In the genomic region with DNA sequence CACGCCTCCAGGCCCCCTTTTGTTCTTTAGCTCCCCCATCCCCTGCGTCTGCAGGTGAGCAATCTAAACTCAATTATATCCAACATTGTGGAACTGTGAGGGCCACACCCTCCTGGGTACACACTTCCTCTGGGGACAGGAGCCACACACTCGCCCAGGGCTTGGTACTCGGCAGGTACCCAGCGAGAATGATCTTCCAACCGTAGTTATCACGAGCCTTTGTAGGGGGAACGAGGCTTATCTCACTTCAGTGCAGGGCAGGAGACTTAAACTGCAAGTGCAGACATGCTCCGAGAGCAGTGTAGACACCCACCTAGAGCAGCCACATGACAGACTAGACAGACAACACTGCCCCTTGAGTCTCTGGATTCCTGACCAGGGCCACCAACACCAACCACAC, we compare ENCODE assay signal across 31 mouse cellular contexts.
DNase-seq lines count a peak whose midpoint lies in the region; ATAC-seq and TF ChIP-seq lines count a peak whose summit lies in the region.
"Had no signal": no experiment of that assay in that cellular context is flagged by ENCODE, and none has a peak within 500 bp of the region (broad histone marks: within the 10 kb centered on the region; RNA-seq: fewer than 3 reads in every experiment).

No protein-coding gene starts in this region.

- peaks cover 27% of the 10 kb centered on the region for H3K36me3 ChIP-seq in hindbrain, embryonic 10.5 days
- H3K36me3 ChIP-seq in hindbrain, embryonic 16.5 days (ENCODE audit: control insufficient read depth, insufficient read depth, low read length), result no peaks in the 10 kb centered on the region
- H3K36me3 ChIP-seq in MEL (ENCODE audit: control insufficient read depth in 1 of 2, insufficient read depth in 2 of 2, low read length in 2 of 2), result peaks cover 0 to 7% of the 10 kb centered on the region in 2 experiments; a peak in 1 of 4 replicates
- H3K36me3 ChIP-seq in intestine, postnatal 0 days (ENCODE audit: control insufficient read depth, insufficient read depth), result no peaks in the 10 kb centered on the region; the same call in 1 of the 2 replicates
- no peaks in the 10 kb centered on the region for H3K36me3 ChIP-seq in stomach, embryonic 16.5 days (ENCODE audit: control insufficient read depth, insufficient read depth, low read length)
- H3K36me3 ChIP-seq: embryonic facial prominence, embryonic 12.5 days; heart, embryonic 10.5 days; heart, embryonic 15.5 days; limb, embryonic 13.5 days had no signal

- no peaks in the 10 kb centered on the region for H3K9me3 ChIP-seq in hindbrain, embryonic 10.5 days
- no peaks in the 10 kb centered on the region for H3K9me3 ChIP-seq in hindbrain, embryonic 16.5 days (ENCODE audit: control insufficient read depth, low read length)
- H3K9me3 ChIP-seq in MEL (replicated peaks; ENCODE audit: insufficient read depth, low read length), result no peaks in the 10 kb centered on the region
- no peaks in the 10 kb centered on the region for H3K9me3 ChIP-seq in intestine, postnatal 0 days (ENCODE audit: control insufficient read depth)
- H3K9me3 ChIP-seq in stomach, embryonic 16.5 days (replicated peaks; ENCODE audit: control insufficient read depth, low read length), result no peaks in the 10 kb centered on the region
- H3K9me3 ChIP-seq: embryonic facial prominence, embryonic 12.5 days; heart, embryonic 10.5 days; heart, embryonic 15.5 days; hindbrain, embryonic 13.5 days; limb, embryonic 13.5 days; neural tube, embryonic 12.5 days had no signal

- H3K27me3 ChIP-seq in hindbrain, embryonic 10.5 days (ENCODE audit: insufficient read depth, poor library complexity, severe bottlenecking), result no peaks in the 10 kb centered on the region
- no peaks in the 10 kb centered on the region for H3K27me3 ChIP-seq in hindbrain, embryonic 16.5 days (replicated peaks; ENCODE audit: control insufficient read depth, insufficient read depth, low read length)
- H3K27me3 ChIP-seq in MEL (ENCODE audit: control insufficient read depth in 1 of 2, insufficient read depth in 2 of 2, low read length in 2 of 2), result no peaks in the 10 kb centered on the region
- no peaks in the 10 kb centered on the region for H3K27me3 ChIP-seq in intestine, postnatal 0 days (replicated peaks; ENCODE audit: control insufficient read depth, insufficient read depth, low read length)
- no peaks in the 10 kb centered on the region for H3K27me3 ChIP-seq in stomach, embryonic 16.5 days (ENCODE audit: control insufficient read depth, insufficient read depth, low read length)
- H3K27me3 ChIP-seq: embryonic facial prominence, embryonic 12.5 days; hindbrain, embryonic 13.5 days; limb, embryonic 13.5 days; neural tube, embryonic 12.5 days had no signal

- no peak overlapping the region for H3K4me2 ChIP-seq in hindbrain, embryonic 16.5 days (ENCODE audit: low read length)
- H3K4me2 ChIP-seq in intestine, postnatal 0 days (replicated peaks; ENCODE audit: low read depth), result no peak overlapping the region; the same call in 1 of the 2 replicates
- H3K4me2 ChIP-seq in stomach, embryonic 16.5 days (ENCODE audit: low read depth, low read length), result no peak overlapping the region
- H3K4me2 ChIP-seq: embryonic facial prominence, embryonic 12.5 days; heart, embryonic 15.5 days; hindbrain, embryonic 13.5 days; limb, embryonic 13.5 days; liver, embryonic 11.5 days; midbrain, embryonic 11.5 days; neural tube, embryonic 12.5 days had no signal

- peak in 1 of 2 experiments; percentile 58; a peak in 2 of 4 replicates for TF ChIP-seq EP300 in MEL (IDR thresholded peaks at IDR 0.05; ENCODE audit: low read depth in 1 of 2, low read length in 2 of 2)

- peak overlapping the region; percentile 19; the same call in 1 of the 2 replicates for H3K27ac ChIP-seq in hindbrain, embryonic 10.5 days
- no peak overlapping the region for H3K27ac ChIP-seq in hindbrain, embryonic 16.5 days (ENCODE audit: low read depth, low read length)
- H3K27ac ChIP-seq in MEL (ENCODE audit: control insufficient read depth, low read depth, low read length), result no peak overlapping the region
- H3K27ac ChIP-seq in intestine, postnatal 0 days (ENCODE audit: low read depth, low read length), result no peak overlapping the region
- peak overlapping the region; percentile 67 for H3K27ac ChIP-seq in stomach, embryonic 16.5 days (ENCODE audit: low read length)
- H3K27ac ChIP-seq: embryonic facial prominence, embryonic 12.5 days; heart, embryonic 10.5 days; heart, embryonic 15.5 days; hindbrain, embryonic 13.5 days; limb, embryonic 13.5 days; macrophage; neural tube, embryonic 12.5 days had no signal

- no peak for DNase-seq in hindbrain, embryonic 10.5 days (ENCODE audit: low spot score)
- DNase-seq in MEL (ENCODE audit: low read depth, low spot score), result peak; percentile 47
- DNase-seq in left cerebral cortex, adult 11 months (ENCODE audit: low spot score), result no peak
- no peak for DNase-seq in lung, postnatal 10 days
- DNase-seq in heart, postnatal 10 days, result no peak
- DNase-seq: adrenal gland, postnatal 36 days; cerebellum, adult 18-20 months; cerebellum, postnatal 14 days; gastrocnemius, postnatal 14 days; heart, adult 11 months; heart, postnatal 36 days; kidney, adult 2 months; layer of hippocampus, postnatal 36 days; lung, adult 18-20 months; thymus, adult 2 months; thymus, postnatal 36 days had no signal

- TF ChIP-seq POLR2A in MEL (IDR thresholded peaks at IDR 0.05; ENCODE audit: control insufficient read depth in 1 of 2, insufficient read depth in 1 of 2, low read depth in 1 of 2, low read length in 2 of 2, poor library complexity in 1 of 2), result no peak

- no peak for TF ChIP-seq CTCF in MEL (IDR thresholded peaks at IDR 0.05 in 2 of 3, conservative IDR thresholded peaks at IDR 0.05 in 1 of 3; ENCODE audit: control insufficient read depth in 1 of 3, insufficient read depth in 1 of 3, low read depth in 2 of 3, low read length in 3 of 3, poor library complexity in 1 of 3, severe bottlenecking in 1 of 3)
- no peak for TF ChIP-seq CTCF in intestine, postnatal 0 days (IDR thresholded peaks at IDR 0.05; ENCODE audit: low read depth)

- no peak for ATAC-seq in hindbrain, embryonic 16.5 days
- peak; percentile 23; the same call in 1 of the 2 replicates for ATAC-seq in intestine, postnatal 0 days
- peak; percentile 63 for ATAC-seq in stomach, embryonic 16.5 days (ENCODE audit: insufficient read depth, low FRiP score)
- ATAC-seq: forebrain, embryonic 14.5 days; lung, postnatal 0 days had no signal

- no peak for TF ChIP-seq RAD21 in MEL (IDR thresholded peaks at IDR 0.05; ENCODE audit: low read depth, low read length)

- H3K4me3 ChIP-seq in hindbrain, embryonic 10.5 days, result no peak overlapping the region
- no peak overlapping the region for H3K4me3 ChIP-seq in hindbrain, embryonic 16.5 days (ENCODE audit: low read length)
- 0 out of 4 replicates have a peak overlapping the region, but pooled peaks of 1 of the 2 experiments have one; percentile 24 for H3K4me3 ChIP-seq in MEL (ENCODE audit: control insufficient read depth in 1 of 2, insufficient read depth in 1 of 2, low read depth in 2 of 2, low read length in 2 of 2)
- no peak overlapping the region for H3K4me3 ChIP-seq in intestine, postnatal 0 days (ENCODE audit: low read depth, low read length)
- H3K4me3 ChIP-seq in stomach, embryonic 16.5 days (replicated peaks; ENCODE audit: low read length), result no peak overlapping the region
- H3K4me3 ChIP-seq: embryonic facial prominence, embryonic 12.5 days; heart, embryonic 10.5 days; heart, embryonic 15.5 days; hindbrain, embryonic 13.5 days; limb, embryonic 13.5 days; myocyte; neural tube, embryonic 12.5 days had no signal

- WGBS in hindbrain, embryonic 10.5 days, result 92% methylated on average over 9 of the region's 9 CpGs
- 86% methylated on average over 9 of the region's 9 CpGs for whole genome bisulfite sequencing in hindbrain, embryonic 16.5 days
- WGBS in intestine, postnatal 0 days, result 45% methylated on average over 9 of the region's 9 CpGs
- WGBS in stomach, embryonic 16.5 days, result 63% methylated on average over 9 of the region's 9 CpGs

- H3K79me2 ChIP-seq in MEL (ENCODE audit: control insufficient read depth, insufficient read depth, low read length, poor library complexity), result no peaks in the 10 kb centered on the region

- intact Hi-C loops in heart, postnatal 10 days (cut with DNase I), result no loop called here

- no peak overlapping the region for H3K9ac ChIP-seq in hindbrain, embryonic 16.5 days (ENCODE audit: low read depth, low read length)
- no peak overlapping the region for H3K9ac ChIP-seq in MEL (ENCODE audit: control insufficient read depth, low read depth, low read length, poor library complexity, severe bottlenecking)
- no peak overlapping the region for H3K9ac ChIP-seq in intestine, postnatal 0 days (ENCODE audit: low read depth, low read length)
- H3K9ac ChIP-seq in stomach, embryonic 16.5 days (ENCODE audit: low read length), result no peak overlapping the region
- H3K9ac ChIP-seq: embryonic facial prominence, embryonic 12.5 days; heart, embryonic 15.5 days; hindbrain, embryonic 13.5 days; limb, embryonic 13.5 days; neural tube, embryonic 12.5 days had no signal

- H3K4me1 ChIP-seq in hindbrain, embryonic 10.5 days (replicated peaks), result peaks cover 50% of the 10 kb centered on the region
- H3K4me1 ChIP-seq in hindbrain, embryonic 16.5 days (ENCODE audit: control insufficient read depth, insufficient read depth, low read depth, low read length), result peaks cover 12% of the 10 kb centered on the region
- peaks cover 0 to 15% of the 10 kb centered on the region in 2 experiments; a peak in 3 of 4 replicates for H3K4me1 ChIP-seq in MEL (ENCODE audit: control insufficient read depth in 1 of 2, insufficient read depth in 2 of 2, low read length in 2 of 2)
- H3K4me1 ChIP-seq in intestine, postnatal 0 days (replicated peaks; ENCODE audit: control insufficient read depth, insufficient read depth, low read length), result no peaks in the 10 kb centered on the region
- peaks cover 13% of the 10 kb centered on the region; the same call in 1 of the 2 replicates for H3K4me1 ChIP-seq in stomach, embryonic 16.5 days (ENCODE audit: control insufficient read depth, insufficient read depth, low read length)
- H3K4me1 ChIP-seq: heart, embryonic 15.5 days had no signal

TF ChIP-seq in MEL, 35 proteins besides CTCF, POLR2A, EP300 and RAD21 (continues in another document):
- TF ChIP-seq RCOR1 (IDR thresholded peaks at IDR 0.05; ENCODE audit: low read depth, low read length), result peak; percentile 66
- no peak for TF ChIP-seq GABPA (IDR thresholded peaks at IDR 0.05; ENCODE audit: low read depth, low read length)
- peak; percentile 51; the same call in 1 of the 2 replicates for TF ChIP-seq BHLHE40 (IDR thresholded peaks at IDR 0.05; ENCODE audit: borderline replicate concordance, low read depth, low read length)
- no peak for TF ChIP-seq NRF1 (IDR thresholded peaks at IDR 0.05; ENCODE audit: insufficient read depth, low read depth, low read length, poor library complexity, severe bottlenecking)
- no peak for TF ChIP-seq MAZ (IDR thresholded peaks at IDR 0.05; ENCODE audit: low read depth, low read length)
- no peak for TF ChIP-seq JUND (IDR thresholded peaks at IDR 0.05; ENCODE audit: low read depth, low read length)
- no peak for TF ChIP-seq MEF2A (IDR thresholded peaks at IDR 0.05; ENCODE audit: extremely low read depth, insufficient replicate concordance, low read depth, low read length, poor library complexity, severe bottlenecking)
- peak; percentile 41; the same call in 1 of the 2 replicates for TF ChIP-seq MAX (IDR thresholded peaks at IDR 0.05; ENCODE audit: low read length)
- TF ChIP-seq MAFK (IDR thresholded peaks at IDR 0.05; ENCODE audit: borderline replicate concordance, low read depth, low read length), result no peak

Comparison
In these comparisons a context has a peak if more than half of its experiments do, and no peak if none do; other contexts are left out.
1. H3K27ac ChIP-seq: peak in hindbrain, embryonic 10.5 days (single experiment) and stomach, embryonic 16.5 days (single experiment); none in hindbrain, embryonic 16.5 days (single experiment), MEL (single experiment) and intestine, postnatal 0 days (single experiment).